Mouse (Mus musculus) cerebellum, adult 2 months (tissue): ENCODE measurements around the gene Zbtb16. TPM values are rescaled to one million over a fixed set of nuclear protein-coding genes. Genes with fewer than 3 reads are reported as not detected.

Experiments used
- DNase-seq, 2 experiments: peaks; one replicate each; pipeline ENCODE4 v3.0.0; 2021
- H3K27ac ChIP-seq: fragments of 200-500 bp; 2 replicates; pipeline ENCODE4 v1.5.1; 2012; ENCODE audit warnings: low read length, control low read depth, inconsistent platforms; ENCODE audit not compliant: insufficient read depth
- H3K27me3 ChIP-seq: fragments of 200-500 bp; 2 replicates; pipeline ENCODE4 v1.6.1; 2012; ENCODE audit warnings: inconsistent platforms, mild to moderate bottlenecking, low read length, moderate library complexity; ENCODE audit not compliant: control insufficient read depth, insufficient read depth
- H3K4me1 ChIP-seq: fragments of 200-500 bp; 2 replicates; pipeline ENCODE4 v1.6.1; 2011; ENCODE audit warnings: low read length; ENCODE audit not compliant: control insufficient read depth, insufficient read depth
- H3K4me3 ChIP-seq: fragments of 200-500 bp; replicated peaks from 2 replicates; pipeline ENCODE3; 2011; ENCODE audit warnings: mild to moderate bottlenecking, low read depth, low read length, control low read depth; ENCODE audit not compliant: insufficient read depth
- CTCF ChIP-seq: fragments of 200-500 bp; IDR thresholded peaks from 2 replicates; pipeline ENCODE4 v1.5.1; 2011; ENCODE audit warnings: low read depth, mild to moderate bottlenecking, control low read depth, low read length, moderate library complexity, borderline replicate concordance; ENCODE audit not compliant: insufficient read depth
- POLR2A ChIP-seq: fragments of 200-500 bp; IDR thresholded peaks from 2 replicates; pipeline ENCODE4 v1.6.1; 2011; ENCODE audit warnings: low read length, control low read depth, borderline replicate concordance; ENCODE audit not compliant: insufficient read depth
- WGBS: fragments of 180-500 bp; shearing (Covaris S2); methylation state at CpG from one replicate; pipeline ENCODE4 v1.1.7; 2018; 5-methylcytosine and 5-hydroxymethylcytosine counted together
- polyA plus RNA-seq: library from polyadenylated mRNA; depleted of rRNA; stranded (reverse); fragments of >200 nt; gene quantifications from 2 replicates; pipeline ENCODE4 v1.2.3, GENCODE M21; 2012

The Zbtb16 gene
- polyA plus RNA-seq, 1 experiment = 5.0 TPM

DNA sequence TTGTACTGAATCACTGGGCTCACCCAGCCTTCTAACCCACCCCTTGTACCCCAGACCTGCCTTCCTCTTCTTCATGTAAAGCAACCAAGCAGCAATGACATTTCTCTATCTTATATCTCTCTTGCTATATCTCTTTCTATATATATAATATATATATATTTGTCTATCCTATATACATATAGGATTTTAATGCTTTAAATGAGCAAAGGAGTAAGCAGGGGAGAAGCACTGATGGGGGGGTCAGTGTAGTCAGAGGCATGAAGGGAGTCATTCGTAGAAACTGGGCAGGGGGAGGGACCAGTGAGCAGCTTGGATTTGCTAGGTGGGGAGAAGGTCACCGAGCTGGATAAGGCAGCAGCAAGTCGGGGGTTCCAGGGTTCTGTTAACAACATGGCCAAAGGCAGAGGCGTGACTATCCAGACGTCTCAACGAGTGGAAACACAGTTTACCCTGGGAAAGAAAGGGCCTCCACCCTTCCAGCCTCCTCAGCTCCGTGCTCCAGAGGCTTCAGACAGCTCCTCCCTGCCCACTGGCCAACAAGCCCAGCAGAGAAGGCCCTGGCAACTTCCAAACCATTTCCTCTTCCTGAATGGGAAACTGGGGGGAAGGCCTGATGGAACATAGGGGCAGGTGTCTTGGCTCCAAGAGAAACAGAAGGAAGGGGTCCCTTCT lies 182.5 kb downstream of the Zbtb16 start:
- no peak for DNase-seq
- Histone ChIP-seq H3K4me3 (no peak overlapping the region), H3K4me1 (peaks cover 8% of the 10 kb centered on the region), H3K27me3 (no peaks in the 10 kb centered on the region), H3K27ac (no peak overlapping the region)
- WGBS = 72% methylated on average over 7 of the region's 7 CpGs
- no peak for TF ChIP-seq POLR2A
- TF ChIP-seq CTCF = no peak

DNA sequence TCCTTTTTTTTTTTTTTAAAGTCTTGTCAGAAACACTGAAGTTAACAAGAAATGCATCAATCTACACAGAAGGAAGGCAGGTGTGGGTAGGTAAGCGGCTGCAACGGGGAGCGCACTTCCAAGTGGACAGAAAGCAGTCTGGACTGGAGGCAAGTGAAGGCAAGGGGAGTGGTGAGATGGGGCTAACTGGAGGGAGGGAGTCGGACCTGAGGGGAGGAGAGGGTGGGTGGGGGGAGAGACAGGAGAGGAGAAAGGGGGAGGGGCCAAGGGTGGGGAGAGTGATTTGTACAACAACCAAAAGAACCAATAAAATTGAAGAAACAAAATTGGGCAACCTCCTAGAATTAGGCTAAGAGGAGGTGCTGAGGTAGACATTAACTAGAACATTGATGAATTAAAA lies 184.0 kb downstream of the Zbtb16 start:
- 78% methylated on average over 4 of the region's 4 CpGs for whole genome bisulfite sequencing
- Histone ChIP-seq H3K27ac (no peak overlapping the region), H3K4me1 (peaks cover 8% of the 10 kb centered on the region), H3K27me3 (no peaks in the 10 kb centered on the region), H3K4me3 (no peak overlapping the region)
- DNase-seq = no peak
- TF ChIP-seq CTCF (no peak), POLR2A (no peak)

DNA sequence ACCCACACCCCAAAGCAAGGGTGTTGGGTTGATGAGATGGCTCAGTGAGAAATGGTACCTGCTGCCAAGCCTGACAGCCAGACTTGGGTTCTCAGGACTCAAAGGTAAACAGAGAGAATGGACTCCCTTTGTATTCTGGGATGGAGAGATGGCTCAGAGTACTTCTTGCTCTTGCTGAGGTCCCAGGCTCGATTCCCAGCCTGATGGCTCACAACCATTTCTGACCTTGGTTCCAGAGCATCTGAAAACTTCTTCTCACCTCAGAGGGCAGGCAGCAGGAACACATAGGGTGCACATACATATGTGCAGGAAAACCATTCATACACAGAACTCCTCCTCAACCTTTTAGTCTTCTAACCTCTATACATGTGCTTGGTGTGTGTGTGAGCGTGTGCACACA lies 185.2 kb downstream of the Zbtb16 start:
- no peak overlapping the region for H3K4me3 ChIP-seq
- TF ChIP-seq POLR2A = no peak
- no peak for TF ChIP-seq CTCF
- WGBS = 91% methylated on average over 2 of the region's 2 CpGs
- DNase-seq = no peak
- H3K27ac ChIP-seq = no peak overlapping the region
- H3K27me3 ChIP-seq = no peaks in the 10 kb centered on the region
- H3K4me1 ChIP-seq = peaks cover 8% of the 10 kb centered on the region

DNA sequence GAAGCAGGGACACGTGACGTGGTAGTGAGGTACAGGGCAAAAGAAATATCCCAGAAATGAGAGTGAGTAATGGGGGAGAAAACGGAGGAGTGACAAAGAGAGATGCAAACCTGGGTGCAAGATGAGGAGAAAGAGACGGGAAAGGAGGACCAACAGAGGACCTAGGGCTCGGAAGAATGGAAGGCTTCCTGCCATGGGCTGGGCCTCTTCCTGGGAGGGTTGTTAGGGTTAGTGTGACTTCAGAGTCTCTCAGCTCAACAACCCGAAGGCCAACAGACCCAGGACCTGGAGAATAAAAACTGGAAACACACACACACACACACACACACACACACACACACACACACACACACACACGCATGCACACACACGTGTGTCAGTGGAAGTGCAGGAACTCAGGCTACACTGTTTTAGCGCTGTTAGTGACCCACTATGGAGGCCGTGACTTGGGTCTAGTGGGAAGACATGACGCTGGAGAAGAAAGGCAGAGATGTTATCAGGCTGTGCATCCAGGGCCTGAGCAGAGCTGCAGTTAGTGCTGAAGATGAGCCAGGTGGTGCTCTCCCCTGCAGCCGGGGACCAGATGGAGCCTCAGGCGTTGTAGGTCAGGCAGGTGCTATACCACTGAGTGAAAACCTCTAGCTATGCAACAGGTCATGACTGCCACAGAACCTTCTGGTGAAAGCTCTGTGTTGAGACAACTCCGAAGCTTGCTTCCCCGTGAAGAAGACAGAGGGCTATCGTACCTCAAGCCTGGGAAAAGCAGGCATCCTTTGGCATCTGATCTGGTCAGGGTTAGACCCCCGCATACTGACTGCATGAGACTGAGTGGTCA lies 186.0 kb downstream of the Zbtb16 start:
- peak; percentile 63 to 75 for DNase-seq
- Histone ChIP-seq H3K4me1 (peaks cover 8% of the 10 kb centered on the region), H3K4me3 (no peak overlapping the region), H3K27ac (no peak overlapping the region), H3K27me3 (no peaks in the 10 kb centered on the region)
- 58% methylated on average over 17 of the region's 17 CpGs for WGBS
- TF ChIP-seq CTCF = peak; percentile 35; the same call in 1 of the 2 replicates
- no peak for TF ChIP-seq POLR2A

DNA sequence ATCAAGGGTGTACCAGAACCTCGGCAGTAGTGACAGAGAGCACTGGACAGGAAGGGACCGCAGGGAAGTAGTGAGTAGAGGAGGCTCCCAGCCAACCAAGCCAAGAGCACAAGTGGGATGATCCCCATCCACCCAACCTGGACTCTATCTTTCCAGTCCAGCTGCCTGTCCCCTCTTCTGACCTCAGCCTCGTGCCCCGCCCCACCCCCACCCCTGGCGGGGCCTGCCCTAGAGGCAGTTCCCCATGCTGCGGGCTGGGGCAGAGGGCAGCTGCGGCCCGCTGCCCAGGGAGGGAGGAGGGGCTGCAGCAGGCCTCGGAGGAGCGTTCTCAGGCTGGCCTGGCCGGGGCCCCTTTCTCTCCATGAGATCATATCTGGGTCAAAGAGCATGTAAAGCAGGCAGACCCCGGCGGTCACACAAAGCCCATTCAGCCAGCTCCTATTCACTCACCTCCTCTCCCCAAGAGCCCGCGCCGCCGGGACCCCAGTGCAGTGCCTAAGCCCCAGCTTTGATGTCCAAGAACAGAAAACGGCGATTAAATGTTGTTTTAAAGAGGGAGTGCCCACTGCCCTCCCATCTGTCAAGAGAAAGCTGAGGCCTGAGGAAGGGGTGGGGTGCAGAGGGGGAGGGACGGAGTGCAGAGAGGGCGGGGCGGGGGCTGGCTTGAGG lies 186.8 kb downstream of the Zbtb16 start:
- Histone ChIP-seq H3K4me1 (peaks cover 8% of the 10 kb centered on the region), H3K4me3 (no peak overlapping the region), H3K27me3 (no peaks in the 10 kb centered on the region), H3K27ac (no peak overlapping the region)
- DNase-seq = peak in 1 of 2 experiments; percentile 20
- TF ChIP-seq CTCF = no peak
- TF ChIP-seq POLR2A = no peak
- 26% methylated on average over 21 of the region's 22 CpGs for WGBS

DNA sequence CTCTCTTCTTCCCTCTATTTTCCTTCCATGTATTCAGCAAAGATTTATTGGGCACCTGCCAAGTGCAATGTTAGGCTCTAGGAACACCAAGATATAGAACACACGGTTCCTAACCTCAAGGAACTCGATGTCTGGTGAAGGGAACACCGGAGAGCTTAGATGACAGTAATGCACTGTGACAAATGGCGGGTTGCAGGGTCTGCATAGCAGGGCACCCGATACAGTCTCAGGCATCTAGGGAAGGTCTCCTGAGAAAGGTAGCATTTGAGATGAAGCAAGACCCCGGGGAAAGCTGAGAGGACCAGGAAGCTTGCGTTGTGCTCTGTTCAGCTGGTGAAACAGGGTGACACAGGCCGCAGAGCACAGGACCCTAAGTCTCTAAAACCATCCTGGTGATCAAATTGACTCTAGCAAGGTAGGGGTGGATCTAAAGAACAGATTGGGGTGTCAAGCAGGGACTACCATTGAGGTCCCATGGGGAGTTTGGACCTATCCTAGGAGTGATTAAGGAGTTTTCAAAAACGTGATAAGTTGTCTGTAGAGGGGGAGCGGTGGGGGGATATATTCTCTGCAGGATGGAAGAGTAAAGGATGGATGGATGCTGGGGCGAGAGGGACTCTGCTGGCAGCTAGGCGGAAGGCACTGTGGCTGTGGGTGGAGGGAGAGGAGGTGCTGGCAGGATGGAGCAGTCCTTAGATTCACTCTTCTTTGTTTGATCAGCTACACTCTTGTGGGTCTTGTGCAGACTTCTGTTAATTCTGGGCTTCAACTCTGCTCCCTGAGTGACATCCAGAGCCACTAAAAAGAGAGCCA lies 187.5 kb downstream of the Zbtb16 start:
- no peak overlapping the region for H3K4me3 ChIP-seq
- no peaks in the 10 kb centered on the region for H3K27me3 ChIP-seq
- H3K27ac ChIP-seq = no peak overlapping the region
- no peak for DNase-seq
- peaks cover 8% of the 10 kb centered on the region for H3K4me1 ChIP-seq
- TF ChIP-seq CTCF (no peak), POLR2A (no peak)
- WGBS = 82% methylated on average over 12 of the region's 12 CpGs

DNA sequence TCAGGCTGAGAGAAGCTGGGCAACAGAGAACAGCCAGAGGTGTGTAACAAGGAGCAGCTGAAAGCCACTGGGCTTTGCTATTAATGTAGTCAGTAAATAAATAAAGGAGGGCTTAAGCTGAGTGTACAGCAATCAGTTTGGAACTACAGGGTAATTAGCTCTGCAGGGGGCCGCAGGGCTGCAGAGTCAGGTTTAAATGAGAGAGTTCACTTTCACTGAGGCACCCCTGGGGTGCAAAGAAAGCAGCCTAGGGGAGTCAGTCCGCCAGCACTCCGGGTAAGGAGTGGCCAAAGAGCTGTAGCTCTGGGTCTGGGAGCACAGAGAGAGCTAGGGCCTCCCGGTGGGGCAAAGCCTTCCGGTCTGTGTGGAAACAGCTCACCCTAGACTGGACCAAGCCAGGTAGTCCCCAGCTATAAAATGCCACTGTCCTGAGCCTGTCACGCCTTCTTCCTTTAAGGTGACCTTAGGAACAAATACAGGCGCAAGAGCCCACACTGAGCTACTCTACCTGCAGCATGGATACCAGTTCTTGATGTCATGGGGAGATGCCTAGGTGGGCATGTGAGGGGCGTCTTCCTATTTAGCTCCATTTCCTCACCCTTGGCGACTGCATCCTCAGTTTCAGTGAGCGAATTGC lies 188.3 kb downstream of the Zbtb16 start:
- Histone ChIP-seq H3K4me1 (peaks cover 8% of the 10 kb centered on the region), H3K27me3 (no peaks in the 10 kb centered on the region), H3K27ac (no peak overlapping the region), H3K4me3 (no peak overlapping the region)
- 72% methylated on average over 10 of the region's 10 CpGs for WGBS
- TF ChIP-seq POLR2A = no peak
- TF ChIP-seq CTCF = no peak
- no peak for DNase-seq
